Comparison of ENCODE assay signal across 8 mouse cellular contexts in genomic region chr12:44328381-44329315, GRCm38 (mm10). TPM values are rescaled to one million over a fixed set of nuclear protein-coding genes. Genes with fewer than 3 reads are reported as not detected.
DNase-seq lines count a peak whose midpoint lies in the region; ATAC-seq and TF ChIP-seq lines count a peak whose summit lies in the region.

Gene Nrcam (plus strand): TSS chr12:44328885.

- peak within 1 kb of the TSS; percentile 87 for H3K4me2 ChIP-seq in CH12.LX (ENCODE audit: insufficient read depth, low read depth, poor library complexity, severe bottlenecking)
- peak within 1 kb of the TSS; percentile 77 for H3K4me2 ChIP-seq in embryonic facial prominence, embryonic 11.5 days (ENCODE audit: low read depth, low read length)
- peak within 1 kb of the TSS; percentile 94 for H3K4me2 ChIP-seq in heart, embryonic 15.5 days
- H3K4me2 ChIP-seq in liver, embryonic 16.5 days (ENCODE audit: low read depth, low read length), result peak within 1 kb of the TSS; percentile 76
- H3K4me2 ChIP-seq in neural tube, embryonic 15.5 days, result peak within 1 kb of the TSS; percentile 73

- H3K9me3 ChIP-seq in CH12.LX (replicated peaks; ENCODE audit: low read length), result no peaks in the 10 kb centered on the region
- H3K9me3 ChIP-seq in embryonic facial prominence, embryonic 11.5 days (replicated peaks; ENCODE audit: control insufficient read depth, low read length), result no peaks in the 10 kb centered on the region
- no peaks in the 10 kb centered on the region for H3K9me3 ChIP-seq in heart, embryonic 15.5 days (replicated peaks)
- H3K9me3 ChIP-seq in liver, embryonic 16.5 days (replicated peaks; ENCODE audit: control insufficient read depth, low read length), result no peaks in the 10 kb centered on the region
- no peaks in the 10 kb centered on the region for H3K9me3 ChIP-seq in neural tube, embryonic 15.5 days (replicated peaks)

- H3K4me3 ChIP-seq in CH12.LX (replicated peaks in 1 of 3; ENCODE audit: low read depth in 2 of 3, low read length in 2 of 3, poor library complexity in 1 of 3), result peak within 1 kb of the TSS; percentile 16 to 57 (median 47)
- H3K4me3 ChIP-seq in embryonic facial prominence, embryonic 11.5 days (ENCODE audit: low read depth, low read length), result peak within 1 kb of the TSS; percentile 51
- peak within 1 kb of the TSS; percentile 58 for H3K4me3 ChIP-seq in heart, embryonic 15.5 days
- peak within 1 kb of the TSS; percentile 53 for H3K4me3 ChIP-seq in liver, embryonic 16.5 days (ENCODE audit: low read depth, low read length)
- H3K4me3 ChIP-seq in neural tube, embryonic 15.5 days (replicated peaks), result peak within 1 kb of the TSS; percentile 64

- 2% methylated on average over 69 of the region's 74 CpGs for WGBS in embryonic facial prominence, embryonic 11.5 days
- WGBS in heart, embryonic 15.5 days, result 3% methylated on average over 73 of the region's 74 CpGs
- 4% methylated on average over 72 of the region's 74 CpGs for WGBS in liver, embryonic 16.5 days (ENCODE audit: insufficient replicate concordance)
- 2% methylated on average over 70 of the region's 74 CpGs for WGBS in neural tube, embryonic 15.5 days

- no peaks in the 10 kb centered on the region for H3K79me2 ChIP-seq in CH12.LX (replicated peaks; ENCODE audit: control insufficient read depth, extremely low read depth, insufficient read depth, poor library complexity, severe bottlenecking)

- TF ChIP-seq RAD21 in CH12.LX (IDR thresholded peaks at IDR 0.05; ENCODE audit: low read depth, low read length), result no peak

- dilution Hi-C loops in CH12.LX (cut with MboI; ENCODE audit: extremely low pct_ligation_motif_present, extremely low pct_unique_long_range_greater_than_20kb, low sequenced_read_pairs), result no loop called here

- peak; percentile 69 for ATAC-seq in embryonic facial prominence, embryonic 11.5 days (replicated peaks; ENCODE audit: insufficient number of reproducible peaks, low FRiP score, low TSS enrichment, low read depth)
- ATAC-seq in heart, embryonic 15.5 days (replicated peaks; ENCODE audit: insufficient number of reproducible peaks, insufficient read depth, low FRiP score, low read depth), result peak; percentile 71
- no peak for ATAC-seq in liver, embryonic 16.5 days (ENCODE audit: low read depth)
- peak; percentile 85 for ATAC-seq in neural tube, embryonic 15.5 days (ENCODE audit: low FRiP score)

- no peak for TF ChIP-seq POLR2A in CH12.LX (IDR thresholded peaks at IDR 0.05; ENCODE audit: low read depth, low read length)

- H3K36me3 ChIP-seq in CH12.LX (replicated peaks in 1 of 2; ENCODE audit: control insufficient read depth in 1 of 2, insufficient read depth in 1 of 2, low read length in 1 of 2), result no peaks in the 10 kb centered on the region
- no peaks in the 10 kb centered on the region for H3K36me3 ChIP-seq in embryonic facial prominence, embryonic 11.5 days (replicated peaks; ENCODE audit: control insufficient read depth, insufficient read depth, low read depth, low read length)
- no peaks in the 10 kb centered on the region for H3K36me3 ChIP-seq in heart, embryonic 15.5 days
- H3K36me3 ChIP-seq in liver, embryonic 16.5 days (ENCODE audit: control insufficient read depth, insufficient read depth), result no peaks in the 10 kb centered on the region
- no peaks in the 10 kb centered on the region for H3K36me3 ChIP-seq in neural tube, embryonic 15.5 days

- in situ Hi-C loops in CH12.LX (cut with MboI; ENCODE audit: low pct_ligation_motif_present, low pct_unique_long_range_greater_than_20kb, low sequenced_read_pairs), result no loop called here

- H3K4me1 ChIP-seq in CH12.LX (ENCODE audit: control insufficient read depth in 1 of 2, insufficient read depth in 2 of 2), result peaks cover 0 to 11% of the 10 kb centered on the region in 2 experiments; a peak in 1 of 4 replicates
- H3K4me1 ChIP-seq in embryonic facial prominence, embryonic 11.5 days (ENCODE audit: control insufficient read depth, insufficient read depth, low read length), result no peaks in the 10 kb centered on the region
- peaks cover 12% of the 10 kb centered on the region for H3K4me1 ChIP-seq in heart, embryonic 15.5 days (replicated peaks)
- H3K4me1 ChIP-seq in liver, embryonic 16.5 days (ENCODE audit: control insufficient read depth, low read depth, low read length), result no peaks in the 10 kb centered on the region; the same call in 1 of the 2 replicates
- peaks cover 29% of the 10 kb centered on the region for H3K4me1 ChIP-seq in neural tube, embryonic 15.5 days

- peaks cover 21% of the 10 kb centered on the region for H3K27me3 ChIP-seq in CH12.LX (replicated peaks)
- H3K27me3 ChIP-seq in embryonic facial prominence, embryonic 11.5 days (ENCODE audit: control insufficient read depth, insufficient read depth, low read length), result peaks cover 5% of the 10 kb centered on the region; the same call in 1 of the 2 replicates
- H3K27me3 ChIP-seq in heart, embryonic 15.5 days, result peaks cover 16% of the 10 kb centered on the region; the same call in 1 of the 2 replicates
- peaks cover 36% of the 10 kb centered on the region for H3K27me3 ChIP-seq in liver, embryonic 16.5 days (ENCODE audit: control insufficient read depth, insufficient read depth, low read depth, low read length)
- H3K27me3 ChIP-seq in neural tube, embryonic 15.5 days (replicated peaks), result no peaks in the 10 kb centered on the region

- H3K27ac ChIP-seq in CH12.LX (ENCODE audit: insufficient read depth, low read depth), result no peak within 1 kb of the TSS
- H3K27ac ChIP-seq in embryonic facial prominence, embryonic 11.5 days (replicated peaks; ENCODE audit: low read depth, low read length), result no peak within 1 kb of the TSS; the same call in 1 of the 2 replicates
- H3K27ac ChIP-seq in heart, embryonic 15.5 days, result no peak within 1 kb of the TSS
- H3K27ac ChIP-seq in liver, embryonic 16.5 days (ENCODE audit: low read length), result no peak within 1 kb of the TSS
- peak within 1 kb of the TSS; percentile 93 for H3K27ac ChIP-seq in neural tube, embryonic 15.5 days (replicated peaks)

- no peak for DNase-seq in CH12.LX (ENCODE audit: extremely low read depth)
- DNase-seq in adrenal gland, postnatal 14 days, result peak; percentile 67
- peak; percentile 73 for DNase-seq in embryonic facial prominence, embryonic 11.5 days (ENCODE audit: low spot score)
- DNase-seq in kidney, postnatal 25 days, result peak; percentile 33 to 57
- no peak for DNase-seq in spleen, postnatal 4 days (ENCODE audit: low spot score in 2 of 2)

- no peak for TF ChIP-seq EP300 in CH12.LX (IDR thresholded peaks at IDR 0.05; ENCODE audit: low read length)

- no peak within 1 kb of the TSS for H3K9ac ChIP-seq in CH12.LX (ENCODE audit: insufficient read depth, low read depth)
- peak within 1 kb of the TSS; percentile 62 for H3K9ac ChIP-seq in embryonic facial prominence, embryonic 11.5 days (replicated peaks; ENCODE audit: low read length)
- peak within 1 kb of the TSS; percentile 47 for H3K9ac ChIP-seq in heart, embryonic 15.5 days
- H3K9ac ChIP-seq in liver, embryonic 16.5 days (ENCODE audit: low read depth, low read length), result no peak within 1 kb of the TSS
- peak within 1 kb of the TSS; percentile 84 for H3K9ac ChIP-seq in neural tube, embryonic 15.5 days (replicated peaks)

- TF ChIP-seq CTCF in CH12.LX (conservative IDR thresholded peaks at IDR 0.05 in 1 of 2, IDR thresholded peaks at IDR 0.05 in 1 of 2; ENCODE audit: low read depth in 2 of 2, low read length in 2 of 2), result no peak

TF ChIP-seq in CH12.LX, 34 proteins besides CTCF, POLR2A, EP300 and RAD21:
- TF ChIP-seq SMC3 (IDR thresholded peaks at IDR 0.05; ENCODE audit: low read depth, low read length) (no peak), JUND (conservative IDR thresholded peaks at IDR 0.05; ENCODE audit: low read depth, low read length) (no peak), POLR2AphosphoS2 (IDR thresholded peaks at IDR 0.05; ENCODE audit: low read depth, low read length) (no peak), UBTF (IDR thresholded peaks at IDR 0.05; ENCODE audit: low read depth, low read length) (no peak), TCF12 (IDR thresholded peaks at IDR 0.05; ENCODE audit: low read depth, low read length) (no peak), MYC (IDR thresholded peaks at IDR 0.05; ENCODE audit: low read depth, low read length) (no peak)

RNA-seq across cellular contexts. Expression of gene Nrcam, which starts in this region (rescaled TPM):
- total RNA-seq in CH12.LX (2012; rRNA removed), result 0.04 and 0.13 TPM in 2 replicates
- total RNA-seq in CH12.LX (2014; rRNA removed), result 0.05 and 0.24 TPM in 2 replicates
- polyA plus RNA-seq in CH12.LX (2012; ENCODE audit: insufficient read length, low read depth), result 0.33 and 0.59 TPM in 2 replicates
- total RNA-seq in adrenal gland, postnatal 14 days (2021), result 4.4 and 7.6 TPM in 2 replicates
- 21.3 and 22.3 TPM in 2 replicates for polyA plus RNA-seq in embryonic facial prominence, embryonic 11.5 days (2014; fragmentation: Nextera tagmentation; extraction: Ambion mirVana)
- polyA plus RNA-seq in heart, embryonic 15.5 days (2015; fragmentation: Nextera tagmentation; extraction: Ambion mirVana), result 0.88 and 3.4 TPM in 2 replicates
- polyA plus RNA-seq in liver, embryonic 16.5 days (2015; fragmentation: Nextera tagmentation; extraction: Ambion mirVana), result 0.13 and 0.14 TPM in 2 replicates
- 91.5 and 102 TPM in 2 replicates for polyA plus RNA-seq in neural tube, embryonic 15.5 days (2015; fragmentation: Nextera tagmentation; extraction: Ambion mirVana)

Comparison
In these comparisons a context has a peak if more than half of its experiments do, and no peak if none do; other contexts are left out.
1. DNase-seq: peak in adrenal gland, postnatal 14 days (single experiment), embryonic facial prominence, embryonic 11.5 days (single experiment) and kidney, postnatal 25 days (2 of 2); none in CH12.LX (single experiment) and spleen, postnatal 4 days (0 of 2).
2. H3K9ac ChIP-seq: peak in embryonic facial prominence, embryonic 11.5 days (single experiment), heart, embryonic 15.5 days (single experiment) and neural tube, embryonic 15.5 days (single experiment); none in CH12.LX (single experiment) and liver, embryonic 16.5 days (single experiment).
3. Peak in every context shown above with its lines, with median percentiles within 50 percentile points of each other: H3K4me2 ChIP-seq and H3K4me3 ChIP-seq.